Mouse (Mus musculus) hindbrain, embryonic 12.5 days (tissue): ENCODE data around the gene Vti1a. TPM values are rescaled to one million over a fixed set of nuclear protein-coding genes. Genes with fewer than 3 reads are reported as not detected.
A peak's percentile ranks its signal among the peaks of the same experiment; 100 is the strongest.

Experiments
- ATAC-seq: fragments of 200-750 bp; cut with Nextera tagmentation; 2 replicates; pipeline ENCODE4 v1.8.0; 2017; ENCODE audit warnings: moderate TSS enrichment; ENCODE audit not compliant: low FRiP score
- H3K27ac ChIP-seq: fragments of 300-500 bp; sonication (generic); 2 replicates; pipeline ENCODE4 v1.5.1; 2016; ENCODE audit warnings: mild to moderate bottlenecking
- H3K27me3 ChIP-seq: fragments of 300-500 bp; sonication (generic); 2 replicates; pipeline ENCODE4 v1.6.1; 2016; ENCODE audit warnings: mild to moderate bottlenecking
- H3K36me3 ChIP-seq: fragments of 300-500 bp; sonication (generic); 2 replicates; pipeline ENCODE4 v1.6.1; 2016; ENCODE audit warnings: mild to moderate bottlenecking
- H3K4me1 ChIP-seq: fragments of 300-500 bp; sonication (generic); 2 replicates; pipeline ENCODE4 v1.6.1; 2016
- H3K4me2 ChIP-seq: fragments of 300-500 bp; sonication (generic); replicated peaks from 2 replicates; pipeline ENCODE4 v1.6.1; 2016; ENCODE audit warnings: mild to moderate bottlenecking
- H3K4me3 ChIP-seq: fragments of 300-500 bp; sonication (generic); 2 replicates; pipeline ENCODE4 v1.5.1; 2016; ENCODE audit warnings: mild to moderate bottlenecking
- H3K9ac ChIP-seq: fragments of 300-500 bp; sonication (generic); 2 replicates; pipeline ENCODE4 v1.6.1; 2016; ENCODE audit warnings: mild to moderate bottlenecking, moderate library complexity
- H3K9me3 ChIP-seq: fragments of 300-500 bp; sonication (generic); replicated peaks from 2 replicates; pipeline ENCODE4 v1.6.1; 2016; ENCODE audit warnings: mild to moderate bottlenecking
- WGBS: fragments of 180-500 bp; shearing (Covaris S2); methylation state at CpG from one replicate; pipeline ENCODE4 v1.1.7; 2016; 5-methylcytosine and 5-hydroxymethylcytosine counted together
- polyA plus RNA-seq: library from polyadenylated mRNA; unstranded; fragments of >200 nt; fragmentation: Nextera tagmentation; extraction: Ambion mirVana; gene quantifications from 2 replicates; pipeline ENCODE4 v1.2.1, GENCODE M21; 2016

Vti1a gene
- polyA plus RNA-seq, 1 experiment from 2014 or later: 32.3 TPM

GRCm38 (mm10) chr19:55570520-55571296 is 254.6 kb downstream of the Vti1a start:
- ATAC-seq: no peak
- 90% methylated on average over 9 of the region's 9 CpGs for WGBS

DNA sequence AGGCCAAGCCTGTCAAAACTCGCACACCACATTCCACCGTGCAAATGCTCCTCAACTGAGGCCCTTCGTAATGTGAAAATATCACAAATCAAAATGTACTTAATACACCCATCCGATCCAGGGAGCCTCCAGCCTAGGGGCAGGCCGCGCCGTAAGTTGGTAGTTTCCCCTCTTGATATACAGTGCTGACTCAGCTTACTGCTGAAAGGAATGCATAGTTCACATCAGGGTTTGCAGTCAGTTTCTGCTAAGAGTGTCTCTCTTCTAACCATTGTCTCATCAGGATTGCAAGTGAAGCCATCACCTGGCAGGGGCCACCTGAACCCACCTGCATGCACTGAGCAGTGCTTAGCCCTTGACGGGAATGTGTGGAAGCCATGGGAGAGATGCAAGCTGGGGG is 255.4 kb downstream of the Vti1a start:
- H3K27me3 ChIP-seq: peaks cover 3% of the 10 kb centered on the region; the same call in 1 of the 2 replicates
- ATAC-seq: no peak
- no peaks in the 10 kb centered on the region for H3K36me3 ChIP-seq
- no peak overlapping the region for H3K27ac ChIP-seq
- H3K4me3 ChIP-seq: no peak overlapping the region
- H3K4me2 ChIP-seq: no peak overlapping the region
- no peak overlapping the region for H3K9ac ChIP-seq
- 94% methylated on average over 8 of the region's 8 CpGs for WGBS
- no peaks in the 10 kb centered on the region for H3K9me3 ChIP-seq
- 0 out of 2 replicates have a peak, but pooled peaks cover 4% of the 10 kb centered on the region for H3K4me1 ChIP-seq

More at GRCm38 (mm10) chr19:55570520-55571296, 254.6 kb downstream of the Vti1a start:
- peaks cover 3% of the 10 kb centered on the region; the same call in 1 of the 2 replicates for H3K27me3 ChIP-seq
- no peak overlapping the region for H3K9ac ChIP-seq
- 0 out of 2 replicates have a peak, but pooled peaks cover 4% of the 10 kb centered on the region for H3K4me1 ChIP-seq
- no peak overlapping the region for H3K27ac ChIP-seq
- no peak overlapping the region for H3K4me2 ChIP-seq
- H3K4me3 ChIP-seq: no peak overlapping the region
- H3K36me3 ChIP-seq: no peaks in the 10 kb centered on the region
- H3K9me3 ChIP-seq: no peaks in the 10 kb centered on the region

DNA sequence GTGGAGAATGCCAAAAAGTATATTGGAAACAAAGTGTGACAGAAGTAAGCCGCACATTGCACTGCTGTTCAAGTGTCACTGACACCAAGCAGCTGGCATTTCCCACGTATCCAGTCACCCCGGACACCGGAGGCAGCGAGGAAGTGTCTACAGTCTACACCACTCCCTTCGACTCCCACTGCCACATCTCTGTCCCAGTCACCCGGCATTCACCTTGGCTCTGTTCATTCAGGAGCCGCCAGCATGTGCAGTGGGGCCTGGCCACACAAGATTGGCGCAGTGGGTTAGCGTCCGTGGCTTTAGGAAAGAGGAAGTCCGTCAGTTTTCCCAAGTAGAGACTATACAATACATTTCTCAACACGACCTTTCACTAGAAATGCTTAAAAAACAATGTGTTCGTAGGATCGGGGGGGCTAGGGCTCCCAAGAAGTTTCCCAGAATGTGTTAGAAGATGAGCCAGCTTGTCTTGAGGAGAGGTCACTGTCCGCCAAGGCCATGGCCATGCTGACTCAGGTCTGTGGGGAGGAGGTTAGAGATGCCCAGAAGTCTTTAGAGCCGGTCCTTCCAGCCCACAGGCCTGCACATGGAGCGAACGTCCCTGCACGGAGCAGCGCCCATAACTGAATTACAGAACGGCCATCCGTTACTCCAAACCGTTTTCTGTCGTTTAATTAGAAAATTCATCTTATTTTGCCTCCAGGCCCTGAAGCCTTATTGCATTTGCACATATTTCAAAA is 261.4 kb downstream of the Vti1a start:
- H3K4me2 ChIP-seq: no peak overlapping the region
- no peak overlapping the region for H3K9ac ChIP-seq
- H3K4me1 ChIP-seq: peaks cover 21% of the 10 kb centered on the region
- 0 out of 2 replicates have a peak, but pooled peaks have one; percentile 53 for ATAC-seq
- H3K9me3 ChIP-seq: no peaks in the 10 kb centered on the region
- 85% methylated on average over 25 of the region's 25 CpGs for WGBS
- no peak overlapping the region for H3K4me3 ChIP-seq
- no peaks in the 10 kb centered on the region for H3K36me3 ChIP-seq
- H3K27me3 ChIP-seq: peaks cover 11% of the 10 kb centered on the region; the same call in 1 of the 2 replicates
- peak overlapping the region; percentile 40 for H3K27ac ChIP-seq

GRCm38 (mm10) chr19:55578094-55579085 is 262.3 kb downstream of the Vti1a start:
- Histone ChIP-seq H3K9ac (no peak overlapping the region), H3K27ac (peak overlapping the region; percentile 62), H3K9me3 (no peaks in the 10 kb centered on the region), H3K4me3 (no peak overlapping the region), H3K4me2 (0 out of 2 replicates have a peak overlapping the region, but pooled peaks have one; percentile 7), H3K36me3 (no peaks in the 10 kb centered on the region), H3K4me1 (peaks cover 24% of the 10 kb centered on the region), H3K27me3 (peaks cover 11% of the 10 kb centered on the region; the same call in 1 of the 2 replicates)
- 47% methylated on average over 17 of the region's 17 CpGs for WGBS
- peak; percentile 86 for ATAC-seq

DNA sequence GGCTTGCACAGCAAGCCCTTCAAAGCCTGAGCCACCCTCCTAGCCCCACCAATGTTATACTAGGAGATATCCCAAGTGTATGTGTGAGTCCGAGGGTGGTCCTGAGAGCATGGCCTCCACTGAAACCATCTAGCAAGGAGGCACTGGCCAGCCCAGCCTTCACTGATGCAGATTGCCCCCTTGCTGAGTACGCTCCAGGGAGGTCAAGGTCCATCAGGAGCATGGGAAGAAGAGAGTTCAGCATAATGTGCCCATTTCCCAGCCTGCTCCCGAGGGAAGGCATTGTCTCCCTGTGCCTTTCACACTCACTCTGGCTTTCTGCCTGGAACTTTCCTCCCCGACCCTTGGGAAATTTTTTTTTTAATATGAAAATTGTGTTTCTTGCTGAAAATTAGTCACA is 263.2 kb downstream of the Vti1a start:
- Histone ChIP-seq H3K4me1 (peaks cover 24% of the 10 kb centered on the region), H3K36me3 (no peaks in the 10 kb centered on the region), H3K27ac (no peak overlapping the region), H3K27me3 (peaks cover 14% of the 10 kb centered on the region; the same call in 1 of the 2 replicates), H3K9me3 (no peaks in the 10 kb centered on the region), H3K4me2 (no peak overlapping the region), H3K9ac (no peak overlapping the region), H3K4me3 (no peak overlapping the region)
- ATAC-seq: no peak
- WGBS: 92% methylated on average over 4 of the region's 4 CpGs

DNA sequence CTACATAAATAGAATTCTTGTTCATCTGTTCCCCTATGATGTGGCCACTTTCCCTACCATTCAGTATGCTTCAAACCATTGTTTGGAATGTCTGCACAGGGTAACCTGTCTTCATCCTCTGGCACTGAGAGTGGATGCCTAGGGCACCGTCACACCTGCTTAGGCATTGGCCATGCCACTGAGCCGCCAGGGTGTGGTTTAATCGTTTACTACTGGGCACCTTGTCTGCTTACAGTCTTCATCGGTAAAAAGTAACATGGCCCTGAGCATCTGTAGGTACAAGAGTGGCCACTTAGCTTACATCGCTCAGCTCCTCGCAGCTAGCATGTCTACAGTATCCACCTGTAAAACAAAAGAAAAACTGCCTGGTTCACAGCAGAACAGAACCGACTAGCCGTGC is 264.1 kb downstream of the Vti1a start:
- 94% methylated on average over 8 of the region's 8 CpGs for WGBS
- Histone ChIP-seq H3K4me3 (no peak overlapping the region), H3K4me1 (peaks cover 24% of the 10 kb centered on the region), H3K27me3 (peaks cover 14% of the 10 kb centered on the region; the same call in 1 of the 2 replicates), H3K9me3 (no peaks in the 10 kb centered on the region), H3K36me3 (no peaks in the 10 kb centered on the region), H3K27ac (no peak overlapping the region), H3K9ac (no peak overlapping the region), H3K4me2 (no peak overlapping the region)
- ATAC-seq: no peak

- no peak overlapping the region for H3K4me2 ChIP-seq
- no peaks in the 10 kb centered on the region for H3K36me3 ChIP-seq
- no peak for ATAC-seq
- H3K27me3 ChIP-seq: peaks cover 14% of the 10 kb centered on the region; the same call in 1 of the 2 replicates
- no peaks in the 10 kb centered on the region for H3K9me3 ChIP-seq
- 83% methylated on average over 6 of the region's 6 CpGs for WGBS
- no peak overlapping the region for H3K9ac ChIP-seq
- peaks cover 24% of the 10 kb centered on the region for H3K4me1 ChIP-seq
- H3K4me3 ChIP-seq: no peak overlapping the region
- no peak overlapping the region for H3K27ac ChIP-seq
Measured at GRCm38 (mm10) chr19:55580667-55581066, 264.6 kb downstream of the Vti1a start.

- no peaks in the 10 kb centered on the region for H3K36me3 ChIP-seq
- no peak overlapping the region for H3K9ac ChIP-seq
- no peak overlapping the region for H3K4me2 ChIP-seq
- H3K27ac ChIP-seq: no peak overlapping the region
- no peak for ATAC-seq
- 59% methylated on average over 13 of the region's 16 CpGs for WGBS
- H3K27me3 ChIP-seq: peaks cover 31% of the 10 kb centered on the region
- H3K4me3 ChIP-seq: no peak overlapping the region
- H3K9me3 ChIP-seq: no peaks in the 10 kb centered on the region
- H3K4me1 ChIP-seq: peaks cover 12% of the 10 kb centered on the region
Measured at GRCm38 (mm10) chr19:55582896-55583653, 267.0 kb downstream of the Vti1a start.

- 73% methylated on average over 18 of the region's 18 CpGs for WGBS
- Histone ChIP-seq H3K9me3 (no peaks in the 10 kb centered on the region), H3K9ac (no peak overlapping the region), H3K4me2 (no peak overlapping the region), H3K4me1 (peaks cover 21% of the 10 kb centered on the region), H3K4me3 (no peak overlapping the region), H3K27ac (no peak overlapping the region), H3K36me3 (no peaks in the 10 kb centered on the region), H3K27me3 (peaks cover 45% of the 10 kb centered on the region)
- ATAC-seq: no peak
Measured at GRCm38 (mm10) chr19:55585270-55586224, 269.5 kb downstream of the Vti1a start.

- no peak overlapping the region for H3K4me2 ChIP-seq
- H3K4me1 ChIP-seq: peaks cover 21% of the 10 kb centered on the region
- peaks cover 49% of the 10 kb centered on the region for H3K27me3 ChIP-seq
- no peak overlapping the region for H3K9ac ChIP-seq
- H3K36me3 ChIP-seq: no peaks in the 10 kb centered on the region
- ATAC-seq: no peak
- no peaks in the 10 kb centered on the region for H3K9me3 ChIP-seq
- no peak overlapping the region for H3K4me3 ChIP-seq
- WGBS: 87% methylated on average over 14 of the region's 14 CpGs
- no peak overlapping the region for H3K27ac ChIP-seq
Measured at GRCm38 (mm10) chr19:55587638-55588421, 271.7 kb downstream of the Vti1a start.
